Mouse (Mus musculus) erythroblast, embryonic 14.5 days (primary cell): ENCODE measurements around the gene Golt1b.

Source experiments
- GATA1 ChIP-seq: IDR thresholded peaks from 2 replicates; pipeline ENCODE4 v1.6.1; 2012; ENCODE audit warnings: low read length, inconsistent platforms, mixed read lengths
- TAL1 ChIP-seq: IDR thresholded peaks from 3 replicates; pipeline ENCODE4 v1.6.1; 2012; ENCODE audit warnings: low read length, inconsistent platforms, mixed read lengths

- TF ChIP-seq TAL1 (no peak), GATA1 (no peak)
Observed at GRCm38 (mm10) chr6:142453311-142453710, 66.3 kb downstream of the Golt1b start.
